ENCODE assay signal across 7 mouse cellular contexts in the genomic region with DNA sequence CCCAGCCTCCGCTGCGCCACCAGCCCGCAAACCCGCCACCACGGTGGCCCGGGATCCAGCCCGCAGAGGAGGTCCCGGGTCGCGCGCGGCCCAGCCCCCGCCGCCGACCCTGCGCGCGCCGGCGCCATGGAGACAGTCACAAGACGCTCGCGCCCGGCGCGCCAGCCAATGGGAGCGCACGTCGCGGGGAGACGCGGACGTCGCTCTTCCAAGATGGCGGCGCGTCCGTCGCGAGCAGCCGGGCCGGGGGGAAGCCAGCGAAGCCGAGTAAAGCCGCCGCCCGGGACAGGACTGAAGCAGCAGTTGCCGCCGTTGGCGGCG. TPM values are rescaled to one million over a fixed set of nuclear protein-coding genes. Genes with fewer than 3 reads are reported as not detected.
DNase-seq lines count a peak whose midpoint lies in the region; ATAC-seq and TF ChIP-seq lines count a peak whose summit lies in the region.

A gene (plus strand): TSS at position 188 of the 321 bp plus-strand sequence.

- no peaks in the 10 kb centered on the region for H3K36me3 ChIP-seq in embryonic facial prominence, embryonic 10.5 days (replicated peaks)
- H3K36me3 ChIP-seq in limb, embryonic 11.5 days (ENCODE audit: control insufficient read depth, insufficient read depth, low read length) = no peaks in the 10 kb centered on the region
- no peaks in the 10 kb centered on the region for H3K36me3 ChIP-seq in midbrain, embryonic 13.5 days
- H3K36me3 ChIP-seq in small intestine, adult 2 months (ENCODE audit: control insufficient read depth, insufficient read depth, low read length) = no peaks in the 10 kb centered on the region

- H3K4me1 ChIP-seq in embryonic facial prominence, embryonic 10.5 days = peaks cover 15% of the 10 kb centered on the region
- H3K4me1 ChIP-seq in limb, embryonic 11.5 days (ENCODE audit: control insufficient read depth, insufficient read depth, low read length) = peaks cover 6% of the 10 kb centered on the region
- peaks cover 23% of the 10 kb centered on the region for H3K4me1 ChIP-seq in midbrain, embryonic 13.5 days (replicated peaks)
- H3K4me1 ChIP-seq in small intestine, adult 2 months (ENCODE audit: control insufficient read depth, insufficient read depth, insufficient read length, low read length) = peaks cover 2% of the 10 kb centered on the region; the same call in 1 of the 2 replicates

- H3K4me3 ChIP-seq in embryonic facial prominence, embryonic 10.5 days = peak within 1 kb of the TSS; percentile 98
- H3K4me3 ChIP-seq in limb, embryonic 11.5 days (ENCODE audit: low read depth, low read length) = peak within 1 kb of the TSS; percentile 93
- H3K4me3 ChIP-seq in midbrain, embryonic 13.5 days (replicated peaks) = peak within 1 kb of the TSS; percentile 75
- H3K4me3 ChIP-seq in small intestine, adult 2 months (ENCODE audit: low read depth, low read length) = peak within 1 kb of the TSS; percentile 89

- peak; percentile 77 for TF ChIP-seq POLR2A in small intestine, adult 2 months (IDR thresholded peaks at IDR 0.05; ENCODE audit: low read depth, low read length)

- ATAC-seq in limb, embryonic 11.5 days (ENCODE audit: insufficient number of reproducible peaks, low FRiP score, low TSS enrichment, low read depth) = peak; percentile 98
- ATAC-seq in midbrain, embryonic 13.5 days = peak; percentile 99

- TF ChIP-seq CTCF in small intestine, adult 2 months (IDR thresholded peaks at IDR 0.05; ENCODE audit: extremely low read depth, insufficient read length, insufficient replicate concordance, low read depth, low read length) = no peak

- H3K4me2 ChIP-seq in limb, embryonic 11.5 days (ENCODE audit: low read depth, severe bottlenecking) = peak within 1 kb of the TSS; percentile 54
- H3K4me2 ChIP-seq in midbrain, embryonic 13.5 days (replicated peaks) = peak within 1 kb of the TSS; percentile 85

- no peaks in the 10 kb centered on the region for H3K27me3 ChIP-seq in embryonic facial prominence, embryonic 10.5 days (replicated peaks; ENCODE audit: low read depth, poor library complexity, severe bottlenecking)
- H3K27me3 ChIP-seq in limb, embryonic 11.5 days (ENCODE audit: control insufficient read depth, insufficient read depth, low read length) = no peaks in the 10 kb centered on the region
- H3K27me3 ChIP-seq in midbrain, embryonic 13.5 days = peaks cover 3% of the 10 kb centered on the region; the same call in 1 of the 2 replicates
- H3K27me3 ChIP-seq in small intestine, adult 2 months (ENCODE audit: control insufficient read depth, insufficient read depth, low read length) = no peaks in the 10 kb centered on the region

- peak; percentile 95 for DNase-seq in adrenal gland, postnatal 14 days
- DNase-seq in embryonic facial prominence, embryonic 10.5 days (ENCODE audit: low spot score) = peak; percentile 95
- peak; percentile 100 for DNase-seq in heart, adult 11 months
- DNase-seq in kidney, adult 18-20 months = peak; percentile 93
- DNase-seq in limb, embryonic 11.5 days (ENCODE audit: low spot score) = peak; percentile 91

- under 1% methylated on average over 51 of the region's 51 CpGs for WGBS in embryonic facial prominence, embryonic 10.5 days
- under 1% methylated on average over 51 of the region's 51 CpGs for WGBS in limb, embryonic 11.5 days
- WGBS in midbrain, embryonic 13.5 days = under 1% methylated on average over 49 of the region's 51 CpGs
- WGBS in small intestine, adult 2 months = under 1% methylated on average over 51 of the region's 51 CpGs

- H3K27ac ChIP-seq in embryonic facial prominence, embryonic 10.5 days (replicated peaks) = peak within 1 kb of the TSS; percentile 97
- H3K27ac ChIP-seq in limb, embryonic 11.5 days (replicated peaks; ENCODE audit: low read depth, low read length) = peak within 1 kb of the TSS; percentile 81
- peak within 1 kb of the TSS; percentile 97 for H3K27ac ChIP-seq in midbrain, embryonic 13.5 days
- H3K27ac ChIP-seq in small intestine, adult 2 months (ENCODE audit: insufficient read depth, low read depth, low read length) = peak within 1 kb of the TSS; percentile 90

- peak within 1 kb of the TSS; percentile 91 for H3K9ac ChIP-seq in limb, embryonic 11.5 days (ENCODE audit: low read length)
- peak within 1 kb of the TSS; percentile 95 for H3K9ac ChIP-seq in midbrain, embryonic 13.5 days (replicated peaks)

- no peaks in the 10 kb centered on the region for H3K9me3 ChIP-seq in embryonic facial prominence, embryonic 10.5 days
- no peaks in the 10 kb centered on the region for H3K9me3 ChIP-seq in limb, embryonic 11.5 days (ENCODE audit: control insufficient read depth, low read length)
- no peaks in the 10 kb centered on the region for H3K9me3 ChIP-seq in midbrain, embryonic 13.5 days

RNA-seq across cellular contexts. Expression of the gene that starts here (rescaled TPM):
- total RNA-seq in adrenal gland, postnatal 14 days (2021) = 31.7 and 35.6 TPM in 2 replicates
- 14.9 and 16.1 TPM in 2 replicates for polyA plus RNA-seq in embryonic facial prominence, embryonic 10.5 days (2016; fragmentation: Nextera tagmentation; extraction: Ambion mirVana)
- polyA plus RNA-seq in limb, embryonic 11.5 days (2014; fragmentation: Nextera tagmentation; extraction: Ambion mirVana) = 19.3 and 23.8 TPM in 2 replicates
- polyA plus RNA-seq in midbrain, embryonic 13.5 days (2015; fragmentation: Nextera tagmentation; extraction: Ambion mirVana) = 23.3 and 23.8 TPM in 2 replicates
- 0.90 and 3.0 TPM in 2 replicates for polyA plus RNA-seq in small intestine, adult 2 months (2012; rRNA removed)

Comparison
In these comparisons a context has a peak if more than half of its experiments do, and no peak if none do; other contexts are left out.
1. Peak in every context shown above with its lines: DNase-seq, ATAC-seq, H3K4me3 ChIP-seq and H3K27ac ChIP-seq.